Mouse (Mus musculus) left cerebral cortex, adult 8-10 months (tissue): ENCODE results near the gene Gm21983. TPM values are rescaled to one million over a fixed set of nuclear protein-coding genes. Genes with fewer than 3 reads are reported as not detected.

ENCODE experiments used
- DNase-seq, 2 experiments: peaks; one replicate each; pipeline ENCODE4 v3.0.0; 2022; ENCODE audit warnings: low spot score in 2 of 2
- total RNA-seq, 4 experiments: library from RNA; stranded (reverse); gene quantifications; 2 replicates each; pipeline ENCODE4 v1.2.4; 2022

Gene Gm21983
- total RNA-seq, 4 experiments from 2014 or later: not detected

- no peak for DNase-seq
Observed at GRCm38 (mm10) chr7:27185986-27186385, 5.1 kb upstream of the Gm21983 start.

- no peak for DNase-seq
Observed at GRCm38 (mm10) chr7:27184964-27185363, 4.1 kb upstream of the Gm21983 start.

- DNase-seq: no peak
Observed at GRCm38 (mm10) chr7:27182498-27182897, 1.6 kb upstream of the Gm21983 start.

- DNase-seq: no peak
Observed at GRCm38 (mm10) chr7:27180036-27180435, 850 bp downstream of the Gm21983 start.

GRCm38 (mm10) chr7:27179217-27179918 lies 1.5 kb downstream of the Gm21983 start:
- DNase-seq: no peak

- DNase-seq: peak; percentile 98 to 99
Observed at GRCm38 (mm10) chr7:27178324-27179216, 2.3 kb downstream of the Gm21983 start, which contains the start of gene Rab4b. Gene Rab4b, minus strand, starts transcription at chr7:27178896.

GRCm38 (mm10) chr7:27177942-27178323 lies 3.0 kb downstream of the Gm21983 start:
- no peak for DNase-seq

- DNase-seq: no peak
Observed at GRCm38 (mm10) chr7:27174896-27175295, 6.0 kb downstream of the Gm21983 start.

GRCm38 (mm10) chr7:27174496-27174895 lies 6.4 kb downstream of the Gm21983 start:
- DNase-seq: no peak

- no peak for DNase-seq
Observed at GRCm38 (mm10) chr7:27170981-27171380, 9.9 kb downstream of the Gm21983 start.

- DNase-seq: no peak
Observed at GRCm38 (mm10) chr7:27168371-27168770, 12.5 kb downstream of the Gm21983 start.

GRCm38 (mm10) chr7:27167475-27168094 lies 13.3 kb downstream of the Gm21983 start:
- DNase-seq: no peak

GRCm38 (mm10) chr7:27166614-27167474 lies 14.0 kb downstream of the Gm21983 start, which contains the start of gene Egln2:
Gene Egln2, minus strand, starts transcription at chr7:27166802.
- DNase-seq: peak; percentile 88 to 94

- peak; percentile 45 to 73 for DNase-seq
Observed at GRCm38 (mm10) chr7:27166229-27166613, 14.7 kb downstream of the Gm21983 start.

GRCm38 (mm10) chr7:27165696-27166095 lies 15.2 kb downstream of the Gm21983 start:
- no peak for DNase-seq

GRCm38 (mm10) chr7:27165007-27165655 lies 15.8 kb downstream of the Gm21983 start:
- DNase-seq: peak in 1 of 2 experiments; percentile 50

- no peak for DNase-seq
Observed at GRCm38 (mm10) chr7:27164112-27164947, 16.6 kb downstream of the Gm21983 start.

GRCm38 (mm10) chr7:27163450-27163805 lies 17.5 kb downstream of the Gm21983 start:
- no peak for DNase-seq

GRCm38 (mm10) chr7:27162780-27163449 lies 18.0 kb downstream of the Gm21983 start:
- DNase-seq: no peak
